Mouse (Mus musculus) E14TG2a.4 (cell line): ENCODE measurements around the gene Tmco1.

Experiments
- CTCF ChIP-seq: conservative IDR thresholded peaks from 2 replicates; pipeline ENCODE4 v1.5.1; 2014; ENCODE audit warnings: low read length
- NANOG ChIP-seq: IDR thresholded peaks from 2 replicates; pipeline ENCODE4 v1.6.1; 2014; ENCODE audit warnings: borderline replicate concordance, low read length, mixed read lengths
- POU5F1 ChIP-seq: IDR thresholded peaks from 2 replicates; pipeline ENCODE4 v1.6.1; 2014; ENCODE audit warnings: low read length, borderline replicate concordance

- TF ChIP-seq CTCF (no peak), NANOG (0 out of 2 replicates have a peak, but pooled peaks have one; percentile 7), POU5F1 (peak; percentile 17; the same call in 1 of the 2 replicates)
These were observed 41.8 kb downstream of the Tmco1 start, which contains the start of gene Aldh9a1 for GRCm38 (mm10) chr1:167349815-167350596.
